Mouse (Mus musculus): Measurements from ENCODE around the gene Uba1. TPM values are rescaled to one million over a fixed set of nuclear protein-coding genes. Genes with fewer than 3 reads are reported as not detected.
A peak's percentile ranks its signal among the peaks of the same experiment; 100 is the strongest.

Uba1 gene
- 225 and 232 TPM in 2 replicates for polyA plus RNA-seq (2016; fragmentation: Nextera tagmentation; extraction: Ambion mirVana)

DNA sequence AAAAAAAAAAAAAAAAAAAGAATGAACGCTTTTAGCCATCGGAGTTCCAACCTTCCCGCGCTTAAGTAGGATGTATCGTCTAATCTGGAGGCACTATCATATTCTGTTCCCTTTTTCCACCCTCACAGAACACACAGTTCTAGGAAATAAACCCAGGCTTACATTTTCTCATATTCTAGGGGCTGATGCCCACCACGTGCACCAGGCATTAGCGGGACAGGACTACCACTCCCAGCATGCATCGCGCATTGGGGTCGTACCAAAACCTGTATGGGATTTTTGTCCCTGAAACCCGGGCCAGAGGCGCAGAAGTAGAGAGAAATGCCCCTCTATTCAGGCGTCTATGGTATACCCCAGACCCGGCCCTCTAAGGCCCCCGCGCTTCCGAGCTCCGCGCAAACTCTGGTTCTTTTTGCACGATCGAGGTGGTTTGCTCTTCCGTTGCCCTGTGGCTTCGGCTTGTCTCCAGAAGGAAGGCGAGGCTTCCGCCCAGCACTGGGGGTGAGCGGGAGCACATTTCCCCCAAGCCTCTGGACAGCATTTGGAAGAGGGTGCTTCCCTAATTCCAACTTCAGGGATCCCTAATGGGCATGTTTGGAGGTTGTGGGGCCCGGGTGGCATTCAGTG, at the start of gene Uba1:
Uba1 (plus strand) TSS at position 301 of the 627 bp plus-strand sequence.
- H3K27ac ChIP-seq: peak within 1 kb of the TSS; percentile 29; the same call in 1 of the 2 replicates
- H3K9ac ChIP-seq (replicated peaks): peak within 1 kb of the TSS; percentile 51; the same call in 1 of the 2 replicates
- 13% methylated on average over 27 of the region's 27 CpGs for WGBS

DNA sequence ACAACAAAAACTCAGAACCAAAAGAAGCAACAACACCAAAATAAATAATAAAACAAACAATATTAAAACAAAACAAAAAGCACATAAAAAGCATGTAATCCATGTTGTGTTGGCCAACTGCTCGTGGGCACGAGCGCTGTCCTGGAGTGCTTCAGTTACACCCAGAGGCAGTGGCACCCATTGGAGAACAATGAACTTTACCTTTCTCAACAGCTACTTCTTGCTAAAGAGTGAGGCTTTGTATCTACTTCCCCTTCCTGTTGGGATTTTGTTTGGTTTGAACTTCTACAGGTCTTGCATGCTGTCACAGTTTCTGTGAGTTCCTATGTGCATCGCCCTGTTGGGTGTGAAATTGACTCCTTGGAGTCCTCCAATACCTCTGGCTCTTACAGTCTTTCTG, 49.6 kb upstream of the Uba1 start:
- H3K36me3 ChIP-seq: no peaks in the 10 kb centered on the region
- 86% methylated on average over 4 of the region's 4 CpGs for WGBS
- no peak overlapping the region for H3K27ac ChIP-seq
- no peaks in the 10 kb centered on the region for H3K9me3 ChIP-seq
- H3K9ac ChIP-seq (replicated peaks): no peak overlapping the region
- no peak for ATAC-seq (ENCODE audit: insufficient number of reproducible peaks, insufficient read depth, low FRiP score, low TSS enrichment, low read depth)
- H3K4me1 ChIP-seq (replicated peaks): no peaks in the 10 kb centered on the region
- H3K27me3 ChIP-seq: no peaks in the 10 kb centered on the region
- no peak overlapping the region for H3K4me2 ChIP-seq
- no peak overlapping the region for H3K4me3 ChIP-seq (replicated peaks)

More for the DNA sequence above, at the start of gene Uba1:
- Histone ChIP-seq H3K4me3 (replicated peaks) (peak within 1 kb of the TSS; percentile 49), H3K4me1 (replicated peaks) (no peaks in the 10 kb centered on the region), H3K36me3 (no peaks in the 10 kb centered on the region), H3K4me2 (peak within 1 kb of the TSS; percentile 69), H3K9me3 (no peaks in the 10 kb centered on the region), H3K27me3 (no peaks in the 10 kb centered on the region)
- peak; percentile 88 for ATAC-seq (ENCODE audit: insufficient number of reproducible peaks, insufficient read depth, low FRiP score, low TSS enrichment, low read depth)

DNA sequence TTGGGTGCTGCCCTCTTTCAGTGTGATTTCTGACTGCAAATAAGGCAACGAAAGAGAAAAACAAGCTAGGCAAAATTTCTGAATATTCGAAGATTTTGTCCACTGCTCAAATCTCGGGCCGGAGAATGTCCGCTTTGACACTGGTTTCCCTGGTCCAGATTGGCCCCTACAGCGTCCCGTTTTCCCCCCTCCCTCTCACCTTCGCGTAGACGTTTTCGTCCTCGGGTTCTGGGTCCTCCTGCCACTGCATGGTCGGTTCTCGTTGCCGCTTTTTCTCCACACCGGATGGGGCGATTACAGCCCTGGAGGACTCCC, 41.3 kb upstream of the Uba1 start:
- WGBS: 21% methylated on average over 17 of the region's 17 CpGs

DNA sequence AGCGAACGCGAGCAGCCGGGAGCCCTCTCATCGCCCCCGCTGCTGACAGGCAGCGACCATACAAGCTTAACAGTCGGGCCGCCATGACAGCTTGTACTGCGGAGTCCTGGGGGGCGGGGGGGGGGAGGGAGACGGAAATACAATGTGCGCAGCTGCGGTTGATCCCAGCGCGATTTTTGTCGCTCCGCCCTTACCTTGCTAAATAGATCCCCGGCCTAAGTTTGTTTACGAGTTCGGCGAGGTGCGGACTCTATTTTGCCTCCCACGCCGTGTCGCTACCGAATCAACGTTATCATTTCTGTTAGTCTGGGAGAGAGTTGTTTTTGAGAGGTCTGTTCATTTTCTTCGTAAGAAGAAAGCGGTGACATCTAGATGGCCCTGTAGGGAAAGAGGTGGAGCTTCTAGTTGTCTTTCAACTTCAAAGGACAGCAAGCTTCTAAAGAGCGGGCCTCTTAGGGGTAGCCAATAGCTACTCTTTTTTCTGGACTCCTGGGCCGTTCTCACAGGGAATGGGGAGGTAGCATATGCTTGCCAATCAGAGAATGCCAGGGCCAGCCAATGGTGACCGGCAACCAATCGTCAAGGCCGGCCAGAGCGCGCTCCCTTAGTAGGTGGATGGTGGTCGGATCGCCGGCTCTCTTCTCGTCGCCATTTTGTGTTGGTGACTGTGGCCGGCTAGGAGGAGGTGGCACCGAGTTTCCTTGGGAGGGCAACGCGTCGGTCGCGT, 40.8 kb upstream of the Uba1 start, which contains the start of the genes Rbm10 and Ndufb11:
Rbm10 (plus strand) TSS at position 328 of the 727 bp plus-strand sequence.
Ndufb11 (minus strand) TSS at position 444 of the 727 bp plus-strand sequence.
- Histone ChIP-seq H3K9ac (replicated peaks) (peak within 1 kb of the TSS; percentile 70), H3K4me2 (peak within 1 kb of the TSS; percentile 65), H3K27ac (peak within 1 kb of the TSS; percentile 88), H3K4me1 (replicated peaks) (peaks cover 9% of the 10 kb centered on the region), H3K4me3 (replicated peaks) (peak within 1 kb of the TSS; percentile 57), H3K9me3 (no peaks in the 10 kb centered on the region), H3K36me3 (peaks cover 23% of the 10 kb centered on the region; the same call in 1 of the 2 replicates), H3K27me3 (no peaks in the 10 kb centered on the region)
- peak; percentile 99 for ATAC-seq (ENCODE audit: insufficient number of reproducible peaks, insufficient read depth, low FRiP score, low TSS enrichment, low read depth)
- 15% methylated on average over 49 of the region's 49 CpGs for WGBS

More for the DNA sequence above, 41.3 kb upstream of the Uba1 start:
- Histone ChIP-seq H3K4me2 (peak overlapping the region; percentile 56), H3K4me3 (replicated peaks) (peak overlapping the region; percentile 57), H3K9me3 (no peaks in the 10 kb centered on the region), H3K27me3 (no peaks in the 10 kb centered on the region), H3K9ac (replicated peaks) (peak overlapping the region; percentile 61), H3K4me1 (replicated peaks) (peaks cover 9% of the 10 kb centered on the region), H3K27ac (peak overlapping the region; percentile 88), H3K36me3 (peaks cover 19% of the 10 kb centered on the region; the same call in 1 of the 2 replicates)
- no peak for ATAC-seq (ENCODE audit: insufficient number of reproducible peaks, insufficient read depth, low FRiP score, low TSS enrichment, low read depth)

DNA sequence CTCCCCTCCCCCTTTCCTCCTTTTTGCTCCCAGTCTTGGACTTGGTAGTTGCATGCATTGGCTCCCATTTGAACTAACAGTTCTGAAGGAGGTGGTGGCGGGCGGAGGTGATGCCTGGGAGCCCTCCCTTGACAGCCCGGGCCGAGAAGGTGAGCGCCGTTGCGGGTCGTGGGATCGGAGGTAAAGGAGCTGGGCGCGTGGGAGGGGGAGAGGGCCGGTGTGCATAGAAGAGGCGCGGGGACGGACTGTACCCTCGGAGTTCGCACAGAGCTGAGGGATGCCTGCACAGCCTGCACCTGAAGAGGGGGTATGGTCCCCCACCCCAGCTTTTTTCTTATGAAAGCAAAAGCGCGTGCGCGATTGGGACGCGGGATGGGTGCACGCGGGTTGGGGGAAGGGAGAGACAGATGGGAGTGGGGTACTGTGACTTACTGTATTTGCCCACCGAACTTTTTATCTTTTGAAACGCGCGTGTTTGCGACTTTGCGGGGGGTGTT, 40.2 kb upstream of the Uba1 start:
- Histone ChIP-seq H3K27me3 (no peaks in the 10 kb centered on the region), H3K4me3 (replicated peaks) (peak overlapping the region; percentile 57), H3K4me2 (peak overlapping the region; percentile 65), H3K9ac (replicated peaks) (peak overlapping the region; percentile 70), H3K4me1 (replicated peaks) (peaks cover 9% of the 10 kb centered on the region), H3K27ac (peak overlapping the region; percentile 88), H3K36me3 (peaks cover 29% of the 10 kb centered on the region; the same call in 1 of the 2 replicates), H3K9me3 (no peaks in the 10 kb centered on the region)
- WGBS: 25% methylated on average over 31 of the region's 31 CpGs
- ATAC-seq (ENCODE audit: insufficient number of reproducible peaks, insufficient read depth, low FRiP score, low TSS enrichment, low read depth): peak; percentile 57

DNA sequence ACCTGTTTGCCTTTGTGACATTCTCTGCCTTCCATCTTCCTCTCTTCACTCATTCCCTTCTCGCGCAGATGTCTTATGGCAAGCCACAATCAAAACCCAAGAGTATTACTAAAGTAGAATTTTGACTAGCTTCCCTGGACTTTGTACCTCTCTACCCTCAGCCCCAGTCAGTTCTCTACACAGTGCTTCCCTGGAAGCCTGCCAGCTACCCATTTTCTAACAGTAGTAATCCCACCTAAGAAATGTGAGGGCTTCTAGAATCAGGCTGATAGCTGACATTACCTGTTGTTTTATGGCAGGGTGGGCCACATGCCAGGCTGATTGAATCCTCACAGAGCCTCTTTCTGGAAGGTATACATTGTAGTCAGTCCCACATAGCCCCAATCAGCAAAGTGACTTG, 20.0 kb upstream of the Uba1 start:
- H3K27me3 ChIP-seq: no peaks in the 10 kb centered on the region
- WGBS: 96% methylated on average over 2 of the region's 2 CpGs
- ATAC-seq (ENCODE audit: insufficient number of reproducible peaks, insufficient read depth, low FRiP score, low TSS enrichment, low read depth): no peak

DNA sequence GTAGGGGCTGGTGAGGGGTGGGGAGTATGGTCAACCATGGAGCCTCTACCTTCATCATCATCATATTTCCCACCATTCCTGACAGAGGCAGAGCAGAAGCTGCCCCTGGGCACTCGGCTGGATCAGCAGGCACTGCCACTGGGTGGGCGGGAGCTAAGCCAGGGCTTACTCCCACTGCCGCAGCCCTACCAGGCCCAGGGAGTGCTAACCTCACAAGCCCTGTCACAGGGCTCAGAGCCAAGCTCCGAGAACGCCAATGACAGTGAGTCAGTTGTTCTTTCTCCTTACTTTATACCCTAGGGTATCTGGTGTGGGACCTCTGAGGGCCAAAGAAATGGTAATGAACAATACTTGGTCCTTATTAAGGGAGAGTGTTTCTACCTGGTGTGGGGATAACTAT, 13.3 kb upstream of the Uba1 start:
- WGBS: 95% methylated on average over 5 of the region's 5 CpGs
- H3K4me2 ChIP-seq: no peak overlapping the region
- H3K36me3 ChIP-seq: peaks cover 78% of the 10 kb centered on the region

More for the DNA sequence above, 20.0 kb upstream of the Uba1 start:
- no peak overlapping the region for H3K4me2 ChIP-seq
- H3K4me1 ChIP-seq (replicated peaks): no peaks in the 10 kb centered on the region
- no peaks in the 10 kb centered on the region for H3K9me3 ChIP-seq
- no peak overlapping the region for H3K27ac ChIP-seq
- peaks cover 76% of the 10 kb centered on the region for H3K36me3 ChIP-seq
- no peak overlapping the region for H3K9ac ChIP-seq (replicated peaks)
- H3K4me3 ChIP-seq (replicated peaks): no peak overlapping the region

DNA sequence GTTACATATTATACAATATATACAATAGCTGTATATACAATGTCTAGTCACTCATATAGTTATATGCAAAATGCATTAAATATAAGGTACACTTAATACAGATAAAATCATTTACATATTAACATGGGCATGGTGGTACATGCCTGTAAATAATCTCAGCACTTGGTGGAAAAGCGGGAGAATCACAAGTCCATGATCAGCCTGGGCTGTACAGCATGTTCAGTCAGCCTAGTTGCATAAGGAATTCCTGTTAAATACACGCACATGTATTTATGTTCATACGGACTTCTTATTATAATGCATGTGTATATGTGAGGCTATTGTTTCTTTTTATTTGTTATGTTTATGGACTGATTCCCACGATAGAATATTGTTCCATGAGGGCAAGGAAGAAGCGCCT, 533 bp upstream of the Uba1 start:
- no peaks in the 10 kb centered on the region for H3K27me3 ChIP-seq
- no peak overlapping the region for H3K27ac ChIP-seq
- no peaks in the 10 kb centered on the region for H3K36me3 ChIP-seq
- WGBS: 27% methylated on average over 5 of the region's 5 CpGs
- 0 out of 2 replicates have a peak, but pooled peaks have one; percentile 4 for ATAC-seq (ENCODE audit: insufficient number of reproducible peaks, insufficient read depth, low FRiP score, low TSS enrichment, low read depth)
- no peaks in the 10 kb centered on the region for H3K4me1 ChIP-seq (replicated peaks)
- peak overlapping the region; percentile 49; the same call in 1 of the 2 replicates for H3K4me3 ChIP-seq (replicated peaks)
- H3K4me2 ChIP-seq: peak overlapping the region; percentile 69
- H3K9me3 ChIP-seq: no peaks in the 10 kb centered on the region
- H3K9ac ChIP-seq (replicated peaks): no peak overlapping the region

More for the DNA sequence above, 13.3 kb upstream of the Uba1 start:
- Histone ChIP-seq H3K27ac (no peak overlapping the region), H3K9ac (replicated peaks) (no peak overlapping the region), H3K4me1 (replicated peaks) (no peaks in the 10 kb centered on the region), H3K27me3 (no peaks in the 10 kb centered on the region), H3K4me3 (replicated peaks) (no peak overlapping the region), H3K9me3 (no peaks in the 10 kb centered on the region)
- no peak for ATAC-seq (ENCODE audit: insufficient number of reproducible peaks, insufficient read depth, low FRiP score, low TSS enrichment, low read depth)

DNA sequence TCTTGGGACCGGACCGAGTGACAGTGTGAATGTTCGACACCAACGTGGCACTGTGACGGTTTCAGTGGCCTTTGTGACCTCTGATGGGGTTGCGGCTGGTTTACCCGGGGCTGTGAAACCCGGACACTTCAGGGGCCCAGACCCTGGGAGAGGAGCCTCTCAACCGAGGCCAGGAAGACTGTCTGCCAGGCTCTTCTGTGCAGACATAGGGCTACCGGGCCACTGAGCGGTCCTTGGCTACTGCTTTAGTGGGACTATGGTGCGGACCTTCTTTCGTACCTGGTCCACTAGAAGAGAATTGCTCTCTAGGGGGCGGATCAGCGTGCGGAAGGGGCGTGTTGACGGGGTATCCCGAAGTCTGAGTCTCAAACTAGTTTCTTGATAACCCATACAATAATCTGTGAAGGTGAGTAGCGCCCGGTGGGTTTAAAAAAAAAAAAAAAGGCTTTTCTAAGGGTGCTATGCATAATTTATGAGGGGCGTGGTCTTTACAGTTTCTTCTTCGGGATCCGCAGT, 823 bp downstream of the Uba1 start:
- Histone ChIP-seq H3K4me3 (replicated peaks) (peak overlapping the region; percentile 49), H3K27me3 (no peaks in the 10 kb centered on the region), H3K9me3 (no peaks in the 10 kb centered on the region), H3K4me1 (replicated peaks) (0 out of 2 replicates have a peak, but pooled peaks cover 3% of the 10 kb centered on the region), H3K27ac (peak overlapping the region; percentile 29; the same call in 1 of the 2 replicates), H3K9ac (replicated peaks) (peak overlapping the region; percentile 51; the same call in 1 of the 2 replicates), H3K4me2 (peak overlapping the region; percentile 69), H3K36me3 (no peaks in the 10 kb centered on the region)
- ATAC-seq (ENCODE audit: insufficient number of reproducible peaks, insufficient read depth, low FRiP score, low TSS enrichment, low read depth): no peak
- WGBS: 16% methylated on average over 24 of the region's 24 CpGs

DNA sequence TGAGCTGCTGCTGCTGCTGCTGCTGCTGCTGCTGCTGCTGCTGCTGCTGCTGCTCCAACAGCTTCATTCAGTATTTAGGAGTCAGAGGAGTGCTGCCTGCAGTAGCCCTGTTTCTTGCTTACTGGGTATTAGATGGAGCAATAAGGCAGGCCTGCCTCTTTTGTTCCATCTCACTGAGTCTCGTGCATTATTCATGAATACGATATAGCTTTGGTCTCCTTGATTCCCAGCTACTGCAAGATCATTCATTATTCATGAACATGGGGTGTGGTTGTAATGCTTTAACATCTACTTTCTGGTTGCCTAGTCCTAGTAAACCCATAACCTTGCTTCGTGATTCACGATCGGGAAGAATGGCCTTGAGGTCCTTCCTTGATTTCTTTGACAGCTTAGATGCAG, 4.2 kb downstream of the Uba1 start:
- H3K9me3 ChIP-seq: no peaks in the 10 kb centered on the region
- H3K27me3 ChIP-seq: no peaks in the 10 kb centered on the region
- ATAC-seq (ENCODE audit: insufficient number of reproducible peaks, insufficient read depth, low FRiP score, low TSS enrichment, low read depth): no peak
- no peak overlapping the region for H3K9ac ChIP-seq (replicated peaks)
- 32% methylated on average over 5 of the region's 5 CpGs for WGBS
- no peak overlapping the region for H3K27ac ChIP-seq
- H3K36me3 ChIP-seq: peaks cover 16% of the 10 kb centered on the region; the same call in 1 of the 2 replicates
- no peak overlapping the region for H3K4me3 ChIP-seq (replicated peaks)
- 0 out of 2 replicates have a peak, but pooled peaks cover 4% of the 10 kb centered on the region for H3K4me1 ChIP-seq (replicated peaks)
- H3K4me2 ChIP-seq: no peak overlapping the region

Measured in limb, embryonic 12.5 days (tissue).